Mouse (Mus musculus) NIH3T3 (cell line): Measurements from ENCODE around the gene Clca4a.
"Not testable (repeated sequence)": the region's sequence is repeated elsewhere in the genome, so short reads cannot be mapped to it uniquely, and the experiment has no call there.

Experiments
- DNase-seq: peaks from one replicate; pipeline ENCODE4 v3.0.0-alpha.2; 2012; ENCODE audit warnings: low read depth

Gene Clca4a

GRCm38 (mm10) chr3:144974945-144975344 is at the start of gene Clca4a:
Gene Clca4a (minus strand): TSS chr3:144975045.
- DNase-seq: no peak

- no peak for DNase-seq
Observed at GRCm38 (mm10) chr3:145017807-145018206, 43.0 kb upstream of the Clca4a start.

DNA sequence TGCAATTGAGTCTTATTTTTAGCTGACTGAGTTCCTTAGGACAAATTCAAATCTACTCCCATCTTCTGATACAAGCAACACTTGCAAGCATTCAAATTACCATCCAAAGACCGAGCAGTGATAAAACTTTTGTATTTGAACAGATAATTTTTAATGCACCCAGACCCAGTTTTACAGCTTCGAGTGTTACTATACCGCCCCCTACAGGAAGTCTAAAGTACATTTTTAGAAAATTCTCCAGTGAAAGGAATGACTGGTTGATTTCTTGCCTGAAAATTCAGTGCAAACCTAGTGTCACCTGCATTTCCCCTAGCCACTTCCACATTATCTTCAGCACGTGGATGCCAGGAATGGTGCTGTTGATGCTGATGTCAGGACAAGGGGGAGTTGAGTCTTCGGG is 29.6 kb upstream of the Clca4a start:
- DNase-seq: peak; percentile 64

- no peak for DNase-seq
Observed at GRCm38 (mm10) chr3:145000912-145001311, 26.1 kb upstream of the Clca4a start.

- DNase-seq: peak; percentile 12
Observed at GRCm38 (mm10) chr3:144993055-144993454, 18.2 kb upstream of the Clca4a start.

GRCm38 (mm10) chr3:144992618-144993017 is 17.8 kb upstream of the Clca4a start:
- no peak for DNase-seq

DNA sequence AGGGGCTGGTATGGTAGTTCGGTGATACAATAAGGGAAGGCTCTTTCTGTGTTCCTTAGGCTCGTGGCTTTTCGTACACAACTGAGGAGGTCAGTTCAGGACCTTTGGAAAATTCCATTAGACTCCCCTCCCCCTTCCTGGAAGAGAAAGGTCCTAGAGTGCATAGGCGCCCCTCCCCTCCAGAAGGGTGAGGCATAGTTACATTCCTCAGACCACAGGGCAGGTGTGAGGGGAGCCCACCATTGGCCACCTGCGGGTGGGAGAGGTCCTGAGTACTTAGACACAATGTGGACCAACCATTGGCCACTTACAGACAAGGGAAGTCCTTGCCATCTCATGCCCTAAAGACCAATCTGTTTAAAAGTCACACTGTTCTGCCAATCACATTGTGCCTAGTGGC is 11.0 kb upstream of the Clca4a start:
- no peak for DNase-seq

DNA sequence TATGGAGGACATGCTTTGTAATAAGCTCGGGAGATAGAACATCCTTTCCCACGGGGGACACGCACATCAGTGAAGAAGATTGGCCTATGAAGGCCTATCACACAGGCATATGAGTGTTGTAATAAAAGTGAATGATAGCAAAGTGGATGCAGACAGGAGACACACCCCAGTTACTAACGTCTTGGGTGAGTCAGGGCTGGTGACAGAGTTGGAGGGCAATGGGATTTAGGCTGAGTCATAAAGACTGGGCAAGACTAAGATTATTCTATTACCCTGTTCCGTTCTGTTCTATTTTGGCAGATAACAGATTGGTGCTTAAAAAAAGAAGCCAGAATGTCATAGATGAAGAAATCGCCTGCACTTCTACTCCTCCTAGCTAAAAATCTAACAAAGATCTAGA is 5.7 kb upstream of the Clca4a start:
- DNase-seq: peak; percentile 72

- no peak for DNase-seq
Observed at GRCm38 (mm10) chr3:144977631-144978030, 2.8 kb upstream of the Clca4a start.

DNA sequence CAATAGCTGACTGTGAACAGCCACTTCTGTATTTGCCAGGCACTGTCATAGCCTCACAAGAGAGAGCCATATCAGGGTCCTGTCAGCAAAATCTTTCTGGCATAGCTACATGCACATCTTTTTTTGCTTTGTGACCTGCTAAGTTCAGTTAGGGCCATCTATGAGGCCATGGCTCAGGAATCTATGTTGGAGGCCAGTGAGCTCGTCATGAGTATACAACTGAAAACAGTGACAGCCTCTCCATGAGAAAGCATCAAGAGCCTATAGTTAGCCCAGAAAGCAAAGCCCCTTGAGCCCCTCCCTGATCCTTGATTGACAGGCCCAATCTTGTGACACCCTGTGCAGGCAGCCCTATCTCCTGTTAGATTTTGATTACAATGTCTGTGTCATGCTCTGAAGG is 1.2 kb upstream of the Clca4a start:
- peak; percentile 45 for DNase-seq

- DNase-seq: peak; percentile 68
Observed at GRCm38 (mm10) chr3:144971553-144972270, 3.1 kb downstream of the Clca4a start.

- DNase-seq: no peak
Observed at GRCm38 (mm10) chr3:144969755-144970154, 5.1 kb downstream of the Clca4a start.

DNA sequence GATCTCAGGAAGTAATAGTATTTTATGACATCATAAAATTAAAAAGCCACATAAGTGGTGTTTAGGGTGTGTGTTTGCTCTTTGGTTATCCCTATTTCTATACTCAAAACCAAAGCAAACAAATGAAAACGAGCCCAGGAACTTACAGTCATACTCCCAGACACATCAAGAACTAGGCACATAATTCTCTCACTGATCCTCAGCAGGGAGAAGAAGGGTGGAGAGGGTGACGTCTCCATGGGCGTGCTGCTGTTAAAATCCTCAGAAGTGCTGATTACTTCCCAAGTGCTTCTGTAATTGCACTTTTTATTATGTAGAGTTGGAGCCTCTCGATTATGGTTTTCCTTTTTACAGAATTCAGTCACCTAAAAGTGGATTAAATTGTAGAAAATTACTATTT is 8.8 kb downstream of the Clca4a start:
- DNase-seq: no peak

- DNase-seq: no peak
Observed at GRCm38 (mm10) chr3:144950829-144951228, 24.0 kb downstream of the Clca4a start.

DNA sequence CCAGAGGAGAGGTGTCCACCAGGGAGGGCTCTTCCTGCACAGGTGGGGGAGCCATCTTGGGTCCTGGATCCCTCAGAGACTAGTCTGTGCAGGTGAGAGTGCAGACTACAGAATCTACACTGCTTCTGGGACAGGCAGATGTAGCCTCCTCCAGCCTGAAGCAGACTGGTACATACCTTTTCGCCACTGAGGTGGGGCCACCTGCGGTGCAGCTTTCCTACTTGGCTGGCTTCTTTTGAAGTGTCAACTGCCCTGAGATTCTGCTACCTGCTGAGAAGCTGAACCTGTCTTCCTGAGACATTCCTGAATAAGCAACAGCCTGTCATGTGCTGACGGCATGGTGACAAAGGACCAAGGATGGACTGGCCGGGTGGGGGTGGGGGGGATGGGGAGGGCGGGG is 27.5 kb downstream of the Clca4a start:
- DNase-seq: not testable (repeated sequence)

DNA sequence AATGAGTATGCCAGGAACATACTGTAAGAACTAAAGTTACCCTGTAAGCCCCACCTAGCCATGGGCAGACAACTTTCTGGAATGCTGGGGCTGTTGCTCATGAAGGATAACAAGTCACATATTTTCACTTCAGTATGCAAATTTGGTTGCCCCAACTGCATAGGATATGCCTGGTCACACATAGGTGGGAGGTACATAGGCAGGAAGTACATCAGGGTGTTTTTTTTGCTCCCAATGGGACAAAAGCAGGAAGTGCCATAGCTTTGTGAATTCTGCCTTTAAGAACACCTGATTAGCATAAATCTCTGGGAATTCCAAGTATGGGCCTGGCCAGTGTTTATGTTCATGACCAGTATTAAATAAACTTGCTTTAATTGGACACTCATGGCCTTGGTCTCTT is 41.2 kb downstream of the Clca4a start:
- not testable (repeated sequence) for DNase-seq

DNA sequence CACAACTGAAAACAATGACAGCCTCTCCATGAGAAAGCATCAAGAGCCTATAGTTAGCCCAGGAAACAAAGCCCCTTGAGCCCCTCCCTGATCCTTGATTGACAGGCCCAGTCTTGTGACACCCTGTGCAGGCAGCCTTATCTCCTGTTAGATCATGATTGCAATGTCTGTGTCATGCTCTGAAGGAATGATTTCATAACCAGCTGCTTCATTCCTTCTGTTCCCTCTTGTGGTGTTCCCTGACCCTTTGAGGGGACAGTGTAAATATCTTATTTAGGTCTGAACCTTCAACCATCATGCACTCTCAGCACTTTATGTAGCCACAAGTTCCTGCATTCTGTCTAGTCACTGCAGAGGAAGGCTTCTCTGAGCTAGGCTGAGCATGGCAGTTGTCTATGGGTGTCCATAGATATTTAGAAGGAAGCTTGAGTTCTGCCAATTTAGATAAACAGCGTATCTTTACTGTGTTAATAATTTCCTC is 41.8 kb downstream of the Clca4a start:
- no peak for DNase-seq

GRCm38 (mm10) chr3:144932335-144932734 is 42.5 kb downstream of the Clca4a start, which contains the start of gene Clca4b:
Gene Clca4b (minus strand): TSS chr3:144932529.
- no peak for DNase-seq

- DNase-seq: no peak
Observed at GRCm38 (mm10) chr3:144914014-144914413, 60.8 kb downstream of the Clca4a start.
